Mouse (Mus musculus) hindbrain, embryonic 13.5 days (tissue): ENCODE data around the gene Baz1b. TPM values are rescaled to one million over a fixed set of nuclear protein-coding genes. Genes with fewer than 3 reads are reported as not detected.
A peak's percentile ranks its signal among the peaks of the same experiment; 100 is the strongest.

Experiments used
- ATAC-seq: fragments of 200-750 bp; cut with Nextera tagmentation; 2 replicates; pipeline ENCODE4 v1.8.0; 2017; ENCODE audit warnings: moderate TSS enrichment; ENCODE audit not compliant: low FRiP score
- H3K27ac ChIP-seq: fragments of 300-500 bp; sonication (generic); 2 replicates; pipeline ENCODE4 v1.5.1; 2015; ENCODE audit warnings: inconsistent platforms, mild to moderate bottlenecking, moderate library complexity
- H3K27me3 ChIP-seq: fragments of 300-500 bp; sonication (generic); 2 replicates; pipeline ENCODE4 v1.6.1; 2015; ENCODE audit warnings: mild to moderate bottlenecking, inconsistent platforms
- H3K36me3 ChIP-seq: fragments of 300-500 bp; sonication (generic); 2 replicates; pipeline ENCODE4 v1.6.1; 2015; ENCODE audit warnings: mild to moderate bottlenecking, inconsistent platforms
- H3K4me1 ChIP-seq: fragments of 300-500 bp; sonication (generic); replicated peaks from 2 replicates; pipeline ENCODE4 v1.6.1; 2015; ENCODE audit warnings: inconsistent platforms
- H3K4me2 ChIP-seq: fragments of 300-500 bp; sonication (generic); 2 replicates; pipeline ENCODE4 v1.6.1; 2015; ENCODE audit warnings: inconsistent platforms, mild to moderate bottlenecking, moderate library complexity
- H3K4me3 ChIP-seq: fragments of 300-500 bp; sonication (generic); 2 replicates; pipeline ENCODE4 v1.5.1; 2015; ENCODE audit warnings: mild to moderate bottlenecking, inconsistent platforms
- H3K9ac ChIP-seq: fragments of 300-500 bp; sonication (generic); 2 replicates; pipeline ENCODE4 v1.6.1; 2015; ENCODE audit warnings: mild to moderate bottlenecking, inconsistent platforms
- H3K9me3 ChIP-seq: fragments of 300-500 bp; sonication (generic); 2 replicates; pipeline ENCODE4 v1.6.1; 2016; ENCODE audit warnings: inconsistent platforms
- WGBS: fragments of 180-500 bp; shearing (Covaris S2); methylation state at CpG from one replicate; pipeline ENCODE4 v1.1.7; 2015; 5-methylcytosine and 5-hydroxymethylcytosine counted together
- polyA plus RNA-seq: library from polyadenylated mRNA; unstranded; fragments of >200 nt; fragmentation: Nextera tagmentation; extraction: Ambion mirVana; gene quantifications from 2 replicates; pipeline ENCODE4 v1.2.1, GENCODE M21; 2015

Gene Baz1b
- polyA plus RNA-seq, 1 experiment from 2014 or later = 38.1 TPM

DNA sequence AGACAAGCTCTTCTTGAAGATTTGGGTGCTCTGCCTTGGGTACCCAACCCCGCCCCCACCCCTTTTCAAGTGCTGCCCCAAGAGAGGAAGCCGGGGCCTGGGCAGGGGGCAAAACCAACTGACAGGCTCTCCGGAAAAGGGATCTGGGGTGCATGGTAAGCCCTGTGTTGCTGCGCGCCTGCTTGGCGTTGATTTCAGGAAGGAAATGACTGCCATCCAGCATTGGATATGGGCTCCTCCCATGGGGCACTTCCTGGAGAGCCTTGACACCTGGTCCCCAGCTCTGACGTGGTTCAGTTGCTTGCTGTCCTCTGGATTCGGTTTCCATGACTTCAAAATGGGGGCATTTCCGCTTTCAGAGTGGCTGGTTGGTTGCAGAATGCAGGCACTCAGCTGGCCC, 77.5 kb downstream of the Baz1b start:
- Histone ChIP-seq H3K27me3 (no peaks in the 10 kb centered on the region), H3K9ac (peak overlapping the region; percentile 31; the same call in 1 of the 2 replicates), H3K4me2 (peak overlapping the region; percentile 6; the same call in 1 of the 2 replicates), H3K36me3 (no peaks in the 10 kb centered on the region), H3K4me3 (no peak overlapping the region), H3K9me3 (no peaks in the 10 kb centered on the region), H3K27ac (peak overlapping the region; percentile 80), H3K4me1 (peaks cover 25% of the 10 kb centered on the region)
- WGBS = 45% methylated on average over 9 of the region's 9 CpGs
- ATAC-seq = peak; percentile 61

DNA sequence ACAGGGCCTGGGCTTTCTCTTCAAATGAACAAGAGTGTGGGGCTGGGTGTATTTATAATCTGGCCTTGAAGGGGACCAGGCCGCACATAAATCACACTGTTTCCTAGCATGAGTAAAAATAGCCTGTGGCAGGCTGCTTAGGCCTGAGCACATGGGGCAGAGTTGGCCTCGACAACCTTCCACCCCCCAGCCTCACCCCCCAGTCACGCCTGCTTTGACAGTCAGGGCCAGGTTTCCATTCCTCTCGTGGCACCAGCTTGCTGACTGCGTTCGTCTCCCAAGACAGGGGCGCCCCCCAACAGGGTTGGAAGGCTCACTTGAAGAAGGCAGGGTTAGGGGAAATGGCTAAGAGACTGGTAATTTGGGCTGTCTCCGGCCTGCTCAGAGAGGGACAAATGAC, 82.4 kb downstream of the Baz1b start:
- 84% methylated on average over 8 of the region's 8 CpGs for WGBS
- Histone ChIP-seq H3K4me1 (peaks cover 17% of the 10 kb centered on the region), H3K9me3 (no peaks in the 10 kb centered on the region), H3K4me3 (no peak overlapping the region), H3K27ac (no peak overlapping the region), H3K36me3 (no peaks in the 10 kb centered on the region), H3K27me3 (no peaks in the 10 kb centered on the region), H3K9ac (no peak overlapping the region), H3K4me2 (no peak overlapping the region)
- ATAC-seq = no peak

DNA sequence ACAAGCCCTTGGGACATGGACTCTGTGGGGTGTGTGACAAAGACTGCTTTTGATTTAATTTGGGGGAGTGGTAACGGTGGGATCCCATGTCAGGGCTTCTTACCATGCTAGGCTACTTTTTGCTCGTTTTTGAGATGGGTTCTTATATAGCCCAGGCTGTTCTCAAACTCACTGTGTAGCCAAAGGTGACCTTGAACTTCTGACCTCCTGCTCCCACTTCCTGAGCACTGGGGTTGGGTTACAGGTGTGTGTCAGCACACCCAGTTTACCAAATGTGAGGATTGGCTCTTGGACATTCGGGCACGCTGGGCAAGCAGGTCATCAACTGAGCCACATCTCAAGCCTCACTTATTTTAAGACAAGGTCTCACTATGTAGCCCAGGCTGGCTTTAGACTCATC, 83.3 kb downstream of the Baz1b start:
- Histone ChIP-seq H3K9ac (no peak overlapping the region), H3K9me3 (no peaks in the 10 kb centered on the region), H3K36me3 (no peaks in the 10 kb centered on the region), H3K4me3 (no peak overlapping the region), H3K27ac (no peak overlapping the region), H3K27me3 (0 out of 2 replicates have a peak, but pooled peaks cover 3% of the 10 kb centered on the region), H3K4me1 (peaks cover 23% of the 10 kb centered on the region), H3K4me2 (no peak overlapping the region)
- WGBS = 91% methylated on average over 4 of the region's 4 CpGs
- ATAC-seq = no peak

DNA sequence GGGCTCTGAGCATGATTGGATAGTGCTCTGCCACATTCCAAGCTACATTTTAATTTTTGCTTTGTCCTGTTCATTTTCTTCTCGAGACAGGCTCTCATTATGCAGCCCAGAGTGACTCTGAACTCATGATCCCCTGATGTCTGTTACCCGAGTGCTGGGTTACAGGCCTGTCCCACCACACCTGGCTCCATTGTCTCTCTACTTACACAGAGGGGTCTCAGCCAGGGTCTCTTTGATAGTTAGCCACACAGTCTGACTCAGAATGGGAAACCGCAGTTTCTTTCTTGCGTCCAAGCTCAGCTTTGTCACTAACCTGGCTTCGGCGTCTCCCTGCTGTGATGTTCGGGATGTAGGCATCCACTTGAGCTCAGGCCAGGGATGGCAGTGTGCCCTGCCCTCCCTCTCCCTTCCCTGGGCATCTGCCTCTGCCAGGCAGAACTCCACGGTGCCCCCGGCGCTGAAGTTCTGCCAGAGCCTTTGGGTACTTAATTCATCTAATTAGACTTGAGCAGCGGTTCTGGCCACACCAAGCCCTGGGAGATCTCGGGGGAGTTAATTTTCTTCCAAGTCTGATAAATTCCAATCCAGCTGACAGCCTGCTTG, 84.6 kb downstream of the Baz1b start:
- Histone ChIP-seq H3K4me2 (no peak overlapping the region), H3K27ac (peak overlapping the region; percentile 67), H3K4me3 (no peak overlapping the region), H3K27me3 (peaks cover 13% of the 10 kb centered on the region), H3K4me1 (peaks cover 33% of the 10 kb centered on the region), H3K36me3 (no peaks in the 10 kb centered on the region), H3K9ac (no peak overlapping the region), H3K9me3 (no peaks in the 10 kb centered on the region)
- WGBS = 39% methylated on average over 12 of the region's 12 CpGs
- ATAC-seq = peak; percentile 72

DNA sequence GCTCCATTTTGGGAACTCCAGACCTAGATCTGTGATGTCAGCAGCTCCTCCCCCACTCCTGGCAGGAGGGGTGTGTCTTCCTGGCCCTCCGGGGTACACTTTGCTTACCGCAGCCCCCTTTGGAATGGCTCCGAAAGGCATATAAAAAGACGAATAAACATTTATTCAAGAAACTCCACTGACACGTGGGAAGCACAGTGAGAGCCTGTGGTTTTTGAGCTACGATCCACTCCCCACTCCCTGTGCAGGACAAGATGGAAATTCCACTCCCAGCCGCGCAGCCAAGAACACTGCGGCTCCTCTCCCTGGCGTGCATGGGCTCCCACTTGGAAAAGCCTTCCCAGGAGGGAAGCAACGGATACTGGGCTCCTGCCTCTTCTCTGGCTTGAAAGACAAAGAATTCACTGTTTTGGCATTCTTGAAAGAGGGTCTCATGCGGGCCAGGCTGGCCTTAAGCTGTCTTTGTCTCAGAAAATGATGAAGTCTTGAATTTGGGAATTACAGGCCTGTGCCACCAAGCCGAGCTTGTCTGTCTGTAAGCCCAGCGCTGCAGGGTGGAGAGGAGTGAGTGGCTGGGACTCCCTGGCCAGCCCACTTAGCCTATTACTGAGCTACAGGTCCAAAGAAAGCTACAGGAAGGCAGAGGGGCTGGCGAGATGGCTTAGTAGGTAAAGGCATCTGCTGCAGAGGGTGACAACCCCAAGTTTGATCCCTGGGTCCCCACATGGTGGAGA, 87.8 kb downstream of the Baz1b start:
- H3K4me2 ChIP-seq = peak overlapping the region; percentile 29
- ATAC-seq = no peak; the same call in 1 of the 2 replicates
- 9% methylated on average over 15 of the region's 15 CpGs for WGBS
- H3K27me3 ChIP-seq = peaks cover 20% of the 10 kb centered on the region
- H3K27ac ChIP-seq = peak overlapping the region; percentile 52
- H3K9me3 ChIP-seq = no peaks in the 10 kb centered on the region
- peak overlapping the region; percentile 17; the same call in 1 of the 2 replicates for H3K4me3 ChIP-seq
- no peaks in the 10 kb centered on the region for H3K36me3 ChIP-seq
- H3K4me1 ChIP-seq = peaks cover 36% of the 10 kb centered on the region
- peak overlapping the region; percentile 19; the same call in 1 of the 2 replicates for H3K9ac ChIP-seq

DNA sequence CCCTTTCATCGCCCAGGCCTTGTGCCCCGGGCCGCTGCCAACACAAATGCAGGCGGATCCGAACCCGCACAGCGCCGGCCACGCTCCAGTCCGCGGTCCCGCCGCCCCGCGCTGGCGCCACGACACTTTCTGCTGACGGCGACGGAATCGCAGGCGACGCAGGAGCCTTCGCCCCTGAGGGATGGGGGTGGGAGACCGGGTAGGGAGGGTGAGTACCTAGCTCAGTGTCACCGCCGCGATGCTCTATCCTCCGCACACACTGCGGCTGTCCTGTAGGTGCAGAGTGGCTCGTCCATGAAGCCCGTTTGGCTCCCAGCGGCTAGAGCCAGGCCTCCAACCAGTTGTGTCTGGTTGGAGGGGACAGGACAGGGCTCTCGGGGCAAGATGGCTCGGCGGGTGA, 89.5 kb downstream of the Baz1b start:
- Histone ChIP-seq H3K9me3 (no peaks in the 10 kb centered on the region), H3K9ac (peak overlapping the region; percentile 56; the same call in 1 of the 2 replicates), H3K27me3 (peaks cover 20% of the 10 kb centered on the region), H3K4me2 (peak overlapping the region; percentile 49), H3K36me3 (no peaks in the 10 kb centered on the region), H3K4me1 (peaks cover 33% of the 10 kb centered on the region), H3K27ac (no peak overlapping the region), H3K4me3 (peak overlapping the region; percentile 19)
- 3% methylated on average over 36 of the region's 36 CpGs for WGBS
- no peak for ATAC-seq

DNA sequence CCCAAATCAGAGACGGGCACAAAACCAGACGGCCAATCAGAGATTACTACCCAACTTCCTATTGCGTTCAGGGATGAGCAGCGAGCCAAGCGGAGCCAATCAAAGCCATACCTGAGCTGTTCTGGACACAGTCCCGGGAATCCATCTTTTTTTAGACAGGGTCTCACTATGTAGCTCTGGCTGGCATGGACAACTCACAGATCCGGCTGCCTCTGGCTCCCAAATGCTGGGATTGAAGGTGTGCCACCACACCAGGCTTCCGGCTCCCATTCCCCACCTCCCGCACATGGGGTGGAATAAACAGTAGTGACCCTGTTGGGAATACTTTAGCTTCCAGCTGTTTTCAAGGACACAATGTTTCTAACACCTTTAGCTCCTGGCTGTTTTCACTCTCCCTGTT, 93.2 kb downstream of the Baz1b start:
- Histone ChIP-seq H3K4me1 (peaks cover 14% of the 10 kb centered on the region), H3K4me3 (no peak overlapping the region), H3K9me3 (no peaks in the 10 kb centered on the region), H3K9ac (no peak overlapping the region), H3K4me2 (no peak overlapping the region), H3K27me3 (peaks cover 17% of the 10 kb centered on the region), H3K36me3 (no peaks in the 10 kb centered on the region), H3K27ac (no peak overlapping the region)
- WGBS = 85% methylated on average over 9 of the region's 9 CpGs
- no peak for ATAC-seq

DNA sequence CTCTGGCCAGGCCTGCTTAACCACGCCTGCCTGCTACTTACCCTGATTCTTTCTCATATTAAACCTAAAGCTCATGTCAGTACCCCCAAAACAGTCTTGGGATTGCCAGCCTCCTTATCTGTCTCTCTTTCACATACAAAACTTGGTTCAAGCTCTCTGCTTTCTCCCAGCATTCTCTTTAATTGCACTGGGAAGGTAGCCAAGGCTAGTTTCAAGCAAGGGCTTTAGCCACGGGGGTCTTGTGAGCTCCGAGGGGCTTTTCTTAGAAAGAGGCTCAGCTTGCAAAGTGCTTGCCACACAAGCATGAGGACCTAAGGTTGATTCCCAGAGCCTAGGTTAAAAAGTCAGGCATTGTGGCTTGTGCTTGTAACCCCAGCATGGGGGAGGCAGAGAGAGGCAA, 98.1 kb downstream of the Baz1b start:
- no peak overlapping the region for H3K4me2 ChIP-seq
- ATAC-seq = no peak
- no peaks in the 10 kb centered on the region for H3K36me3 ChIP-seq
- H3K27ac ChIP-seq = no peak overlapping the region
- 62% methylated on average over 3 of the region's 3 CpGs for WGBS
- no peaks in the 10 kb centered on the region for H3K9me3 ChIP-seq
- H3K27me3 ChIP-seq = no peaks in the 10 kb centered on the region
- no peak overlapping the region for H3K4me3 ChIP-seq
- no peaks in the 10 kb centered on the region for H3K4me1 ChIP-seq
- no peak overlapping the region for H3K9ac ChIP-seq

DNA sequence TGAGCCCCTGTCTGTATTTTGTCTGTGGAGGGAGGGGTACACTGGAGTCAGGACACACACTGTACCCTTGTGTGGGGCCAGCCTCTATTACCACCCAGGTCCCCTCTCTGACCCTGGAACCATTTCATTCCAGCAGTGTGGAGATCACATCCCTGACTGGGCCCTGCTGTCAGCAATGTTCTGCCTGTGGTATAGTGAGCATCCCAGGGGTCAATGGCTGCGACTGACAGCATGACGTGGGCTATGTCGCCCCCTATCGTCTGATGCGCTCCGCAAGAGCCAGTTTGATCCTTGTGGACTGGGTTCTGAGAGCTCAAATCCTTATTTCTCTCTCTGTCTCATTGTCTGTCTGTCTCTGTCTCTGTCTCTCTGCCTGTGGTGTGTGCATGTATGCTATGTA, 99.1 kb downstream of the Baz1b start:
- H3K27ac ChIP-seq = no peak overlapping the region
- no peak overlapping the region for H3K9ac ChIP-seq
- no peaks in the 10 kb centered on the region for H3K9me3 ChIP-seq
- no peak overlapping the region for H3K4me3 ChIP-seq
- WGBS = 0% methylated on average over 6 of the region's 6 CpGs
- H3K4me2 ChIP-seq = no peak overlapping the region
- peak; percentile 59; the same call in 1 of the 2 replicates for ATAC-seq
- no peaks in the 10 kb centered on the region for H3K36me3 ChIP-seq
- 0 out of 2 replicates have a peak, but pooled peaks cover 4% of the 10 kb centered on the region for H3K4me1 ChIP-seq
- H3K27me3 ChIP-seq = no peaks in the 10 kb centered on the region

DNA sequence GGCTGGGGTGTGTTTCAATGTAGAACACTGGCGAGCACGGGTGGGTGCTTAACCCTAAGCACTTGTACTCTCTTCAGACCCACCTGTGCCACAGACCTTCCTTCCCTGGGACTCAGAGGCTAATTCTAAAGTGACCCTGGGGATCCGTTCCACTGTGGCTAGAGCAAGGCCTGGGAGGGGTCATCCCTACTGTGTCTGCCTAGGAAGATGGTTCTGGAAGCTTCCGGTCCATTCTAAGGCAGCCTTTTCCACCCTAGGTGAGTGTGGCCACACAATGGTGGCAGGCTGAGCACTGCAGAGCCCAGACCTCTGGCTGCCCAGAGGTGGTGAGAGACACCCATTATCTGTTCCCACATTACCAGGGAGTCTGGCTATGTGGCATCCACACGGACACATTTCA, 99.9 kb downstream of the Baz1b start:
- 81% methylated on average over 5 of the region's 5 CpGs for WGBS
- no peak overlapping the region for H3K4me2 ChIP-seq
- H3K27ac ChIP-seq = no peak overlapping the region
- ATAC-seq = no peak
- H3K27me3 ChIP-seq = no peaks in the 10 kb centered on the region
- H3K4me1 ChIP-seq = 0 out of 2 replicates have a peak, but pooled peaks cover 7% of the 10 kb centered on the region
- H3K36me3 ChIP-seq = no peaks in the 10 kb centered on the region
- no peak overlapping the region for H3K9ac ChIP-seq
- no peaks in the 10 kb centered on the region for H3K9me3 ChIP-seq
- H3K4me3 ChIP-seq = no peak overlapping the region

DNA sequence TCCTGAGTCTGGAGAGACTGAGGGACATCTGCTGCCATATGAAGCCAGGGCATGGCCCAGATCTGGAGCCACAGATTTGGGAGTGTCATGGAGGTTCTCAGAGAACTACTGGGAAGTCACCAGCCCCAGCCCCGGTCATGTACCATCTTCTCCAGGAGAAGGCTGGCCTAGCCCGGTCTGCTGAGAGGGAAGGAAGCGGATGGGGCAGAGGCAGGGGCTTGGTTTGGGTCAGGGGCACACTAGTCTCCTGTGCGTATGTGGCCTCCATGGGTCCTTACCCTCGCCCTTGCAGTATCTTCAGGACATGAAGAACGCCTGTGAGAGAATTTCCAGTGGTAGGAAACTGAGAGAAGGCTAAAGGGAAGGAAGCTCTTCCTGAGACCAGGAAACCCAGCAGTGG, 103.6 kb downstream of the Baz1b start:
- WGBS = 86% methylated on average over 6 of the region's 6 CpGs
- H3K4me2 ChIP-seq = no peak overlapping the region
- no peak for ATAC-seq

DNA sequence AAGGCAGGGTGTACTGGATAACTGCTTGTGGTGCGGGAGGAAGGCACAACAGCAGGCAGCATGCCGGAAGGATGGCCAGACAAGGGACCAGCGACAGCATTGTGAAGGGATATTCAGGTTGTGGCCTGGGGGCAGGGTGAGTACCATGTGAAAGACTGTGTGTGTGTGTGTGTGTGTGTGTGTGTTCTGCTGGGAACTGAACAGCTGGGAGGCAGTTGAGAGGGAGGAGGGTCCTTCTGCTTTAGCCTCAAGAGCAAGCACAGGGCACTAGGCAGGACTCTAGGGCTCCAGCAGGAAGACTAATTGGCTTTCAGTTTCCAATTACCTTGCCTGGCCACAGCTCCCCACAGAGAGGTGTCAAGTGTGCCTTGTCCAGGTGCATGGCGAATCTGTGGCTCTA, 104.1 kb downstream of the Baz1b start:
- no peaks in the 10 kb centered on the region for H3K36me3 ChIP-seq
- 46% methylated on average over 4 of the region's 4 CpGs for WGBS

More for the DNA sequence above, 103.6 kb downstream of the Baz1b start:
- Histone ChIP-seq H3K9me3 (no peaks in the 10 kb centered on the region), H3K9ac (no peak overlapping the region), H3K27me3 (no peaks in the 10 kb centered on the region), H3K4me3 (no peak overlapping the region), H3K4me1 (0 out of 2 replicates have a peak, but pooled peaks cover 7% of the 10 kb centered on the region), H3K36me3 (no peaks in the 10 kb centered on the region), H3K27ac (no peak overlapping the region)

More for the DNA sequence above, 104.1 kb downstream of the Baz1b start:
- Histone ChIP-seq H3K9ac (no peak overlapping the region), H3K27me3 (no peaks in the 10 kb centered on the region), H3K27ac (no peak overlapping the region), H3K9me3 (no peaks in the 10 kb centered on the region), H3K4me2 (no peak overlapping the region), H3K4me3 (no peak overlapping the region), H3K4me1 (0 out of 2 replicates have a peak, but pooled peaks cover 7% of the 10 kb centered on the region)
- no peak for ATAC-seq
